Mouse (Mus musculus) testis, adult 2 months (tissue): Measurements from ENCODE around the gene Mical2. TPM values are rescaled to one million over a fixed set of nuclear protein-coding genes. Genes with fewer than 3 reads are reported as not detected.

Source experiments
- H3K27ac ChIP-seq: fragments of 200-500 bp; 2 replicates; pipeline ENCODE4 v1.5.1; 2012; ENCODE audit warnings: low read depth, low read length; ENCODE audit not compliant: control insufficient read depth, insufficient read depth
- H3K27me3 ChIP-seq: fragments of 200-500 bp; 2 replicates; pipeline ENCODE4 v1.6.1; 2012; ENCODE audit warnings: mild to moderate bottlenecking, low read length, moderate library complexity; ENCODE audit not compliant: control insufficient read depth, insufficient read depth
- H3K36me3 ChIP-seq: fragments of 200-500 bp; 2 replicates; pipeline ENCODE4 v1.6.1; 2012; ENCODE audit warnings: mild to moderate bottlenecking, low read length; ENCODE audit not compliant: control insufficient read depth, insufficient read depth
- H3K4me1 ChIP-seq: fragments of 200-500 bp; 2 replicates; pipeline ENCODE4 v1.6.1; 2012; ENCODE audit warnings: low read length; ENCODE audit not compliant: control insufficient read depth, insufficient read depth
- H3K4me3 ChIP-seq: fragments of 200-500 bp; 2 replicates; pipeline ENCODE4 v1.5.1; 2012; ENCODE audit warnings: low read depth, mild to moderate bottlenecking, low read length, moderate library complexity, mixed read lengths; ENCODE audit not compliant: control insufficient read depth
- CTCF ChIP-seq: fragments of 200-500 bp; IDR thresholded peaks from 2 replicates; pipeline ENCODE4 v1.5.1; 2012; ENCODE audit warnings: low read depth, mild to moderate bottlenecking, inconsistent platforms, low read length, moderate library complexity; ENCODE audit not compliant: control insufficient read depth, insufficient read depth, insufficient replicate concordance
- POLR2A ChIP-seq: fragments of 200-500 bp; IDR thresholded peaks from 2 replicates; pipeline ENCODE4 v1.6.1; 2012; ENCODE audit warnings: low read depth, mild to moderate bottlenecking, inconsistent platforms, low read length, moderate library complexity; ENCODE audit not compliant: control insufficient read depth
- polyA plus RNA-seq: library from polyadenylated mRNA; depleted of rRNA; stranded (reverse); fragments of >200 nt; gene quantifications from 2 replicates; pipeline ENCODE4 v1.2.3, GENCODE M21; 2012; rRNA removed

Gene Mical2
- polyA plus RNA-seq, 1 experiment = 148 TPM

DNA sequence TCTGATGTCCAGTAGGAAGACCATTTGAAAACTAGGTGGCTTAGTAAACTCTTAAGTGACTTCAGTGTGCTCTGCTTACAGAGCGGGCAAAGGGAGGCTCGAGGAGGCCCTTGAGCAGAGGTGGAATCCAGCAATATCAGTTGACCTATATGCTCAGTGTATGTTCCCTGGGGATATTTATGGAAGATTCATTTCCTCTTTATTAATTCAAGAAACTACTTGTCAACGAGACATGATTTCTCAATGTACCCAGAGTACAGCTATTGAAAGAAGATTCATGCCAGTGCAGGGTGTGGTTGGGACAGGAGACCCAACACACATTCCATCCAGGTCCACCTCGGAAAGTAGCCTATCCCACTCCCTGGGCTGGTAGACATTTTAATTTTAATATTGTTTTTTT lies 231.7 kb downstream of the Mical2 start:
- TF ChIP-seq CTCF (no peak), POLR2A (no peak)
- Histone ChIP-seq H3K4me3 (no peak overlapping the region), H3K36me3 (no peaks in the 10 kb centered on the region), H3K27me3 (no peaks in the 10 kb centered on the region), H3K4me1 (no peaks in the 10 kb centered on the region; the same call in none of the 2 replicates), H3K27ac (no peak overlapping the region)

DNA sequence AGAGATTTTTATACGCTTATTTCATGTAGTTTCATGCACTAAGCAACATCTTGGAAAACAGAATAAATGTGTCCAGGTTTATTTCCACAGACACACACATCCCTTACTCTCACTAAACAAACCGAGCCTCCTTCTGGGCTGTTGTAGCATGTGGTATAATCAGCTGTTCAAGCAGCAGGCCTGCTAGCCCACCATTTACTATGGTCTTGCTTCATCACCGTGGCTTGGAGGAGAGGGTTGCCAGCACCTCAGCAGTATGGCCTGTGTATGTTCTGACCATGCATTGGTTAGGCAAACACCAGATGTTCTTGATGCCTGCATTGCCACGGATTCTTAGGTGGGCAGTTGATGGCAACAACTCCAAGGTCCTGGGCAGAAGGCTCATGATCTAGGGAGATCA lies 232.3 kb downstream of the Mical2 start:
- no peaks in the 10 kb centered on the region for H3K36me3 ChIP-seq
- H3K27ac ChIP-seq = no peak overlapping the region
- H3K27me3 ChIP-seq = no peaks in the 10 kb centered on the region
- TF ChIP-seq CTCF (no peak), POLR2A (no peak)
- H3K4me3 ChIP-seq = no peak overlapping the region
- H3K4me1 ChIP-seq = no peaks in the 10 kb centered on the region; the same call in none of the 2 replicates

DNA sequence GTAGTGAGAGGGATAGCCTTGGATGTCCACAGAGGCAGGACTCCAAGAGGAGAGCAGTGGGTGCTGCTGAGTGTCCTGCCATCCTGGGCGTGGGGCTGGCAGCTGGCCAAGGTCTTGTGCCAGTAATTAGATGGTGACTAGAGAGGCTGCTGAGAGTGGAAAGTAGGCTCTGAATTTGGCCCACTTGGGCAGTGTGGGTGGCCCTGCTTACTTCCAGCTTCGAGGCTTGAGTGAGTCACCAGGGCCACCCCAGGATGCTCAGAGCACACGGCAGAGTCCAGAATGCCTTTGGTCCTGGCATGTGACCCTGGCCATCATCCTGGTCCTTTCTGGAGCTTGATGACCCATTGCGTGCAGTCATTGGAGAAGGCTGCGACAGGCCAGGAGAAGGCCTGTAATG lies 232.8 kb downstream of the Mical2 start:
- no peaks in the 10 kb centered on the region for H3K36me3 ChIP-seq
- no peak overlapping the region for H3K27ac ChIP-seq
- H3K4me3 ChIP-seq = no peak overlapping the region
- no peaks in the 10 kb centered on the region for H3K27me3 ChIP-seq
- TF ChIP-seq POLR2A (no peak), CTCF (no peak)
- H3K4me1 ChIP-seq = no peaks in the 10 kb centered on the region; the same call in none of the 2 replicates

Other genes with a start within 250 kb of the Mical2 start
- 57.8 and 68.3 TPM in 2 replicates for gene Usp47, start 202.4 kb upstream of the Mical2 start, polyA plus RNA-seq
- gene Dkk3, start 66.8 kb upstream of the Mical2 start, polyA plus RNA-seq = 0.28 and 0.65 TPM in 2 replicates
- gene Parva, start 201.6 kb downstream of the Mical2 start, polyA plus RNA-seq = 4.3 and 5.4 TPM in 2 replicates